Mouse (Mus musculus) liver, embryonic 16.5 days (tissue): Measurements from ENCODE around the gene 4933425L06Rik. TPM values are rescaled to one million over a fixed set of nuclear protein-coding genes. Genes with fewer than 3 reads are reported as not detected.

ENCODE experiments used
- ATAC-seq: fragments of 200-750 bp; cut with Nextera tagmentation; 2 replicates; pipeline ENCODE4 v1.8.0; 2017; ENCODE audit warnings: low read depth, mild to moderate bottlenecking, moderate number of reproducible peaks, moderate library complexity
- H3K27ac ChIP-seq: fragments of 300-500 bp; sonication (generic); 2 replicates; pipeline ENCODE4 v1.5.1; 2014; ENCODE audit warnings: mild to moderate bottlenecking, low read length
- H3K27me3 ChIP-seq: fragments of 300-500 bp; sonication (generic); 2 replicates; pipeline ENCODE4 v1.6.1; 2014; ENCODE audit warnings: low read depth, low read length, mixed read lengths; ENCODE audit not compliant: control insufficient read depth, insufficient read depth
- H3K36me3 ChIP-seq: fragments of 300-500 bp; sonication (generic); 2 replicates; pipeline ENCODE4 v1.6.1; 2014; ENCODE audit warnings: mild to moderate bottlenecking; ENCODE audit not compliant: control insufficient read depth, insufficient read depth
- H3K4me1 ChIP-seq: fragments of 300-500 bp; sonication (generic); 2 replicates; pipeline ENCODE4 v1.6.1; 2014; ENCODE audit warnings: low read depth, low read length, mixed read lengths; ENCODE audit not compliant: control insufficient read depth
- H3K4me2 ChIP-seq: fragments of 300-500 bp; sonication (generic); 2 replicates; pipeline ENCODE4 v1.6.1; 2014; ENCODE audit warnings: low read depth, low read length, mixed read lengths
- H3K4me3 ChIP-seq: fragments of 300-500 bp; sonication (generic); 2 replicates; pipeline ENCODE4 v1.5.1; 2014; ENCODE audit warnings: low read depth, mild to moderate bottlenecking, low read length
- H3K9ac ChIP-seq: fragments of 300-500 bp; sonication (generic); 2 replicates; pipeline ENCODE4 v1.6.1; 2014; ENCODE audit warnings: low read depth, low read length
- H3K9me3 ChIP-seq: fragments of 300-500 bp; sonication (generic); replicated peaks from 2 replicates; pipeline ENCODE4 v1.6.1; 2016; ENCODE audit warnings: low read length; ENCODE audit not compliant: control insufficient read depth
- WGBS: fragments of 180-500 bp; shearing (Covaris S2); extraction: QIAGEN DNeasy Blood & Tissue Kit; methylation state at CpG from one replicate; pipeline ENCODE4 v1.1.7; 2014; ENCODE audit not compliant: insufficient replicate concordance; 5-methylcytosine and 5-hydroxymethylcytosine counted together
- polyA plus RNA-seq: library from polyadenylated mRNA; unstranded; fragments of >200 nt; fragmentation: Nextera tagmentation; extraction: Ambion mirVana; gene quantifications from 2 replicates; pipeline ENCODE4 v1.2.1, GENCODE M21; 2015

Gene 4933425L06Rik
- polyA plus RNA-seq, 1 experiment from 2014 or later = not detected

DNA sequence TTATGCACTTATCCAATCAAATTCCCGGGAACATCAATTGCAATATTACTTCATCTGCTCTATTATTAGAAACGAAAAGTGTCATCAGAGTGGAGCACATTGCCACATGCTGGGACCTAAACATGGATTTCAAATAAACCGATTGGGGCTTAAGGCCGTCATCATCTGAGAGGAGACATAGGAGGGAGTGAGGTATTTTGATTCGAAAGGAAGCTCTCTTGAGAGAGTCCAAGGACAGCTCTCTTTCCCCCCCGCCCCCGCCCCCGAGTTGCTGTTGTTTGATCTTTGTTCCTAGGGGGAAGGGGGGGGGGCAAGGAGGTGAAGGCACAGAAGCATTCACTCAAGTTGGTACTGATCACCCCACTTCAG is 27.0 kb upstream of the 4933425L06Rik start:
- H3K9me3 ChIP-seq = no peaks in the 10 kb centered on the region
- no peak overlapping the region for H3K9ac ChIP-seq
- H3K36me3 ChIP-seq = no peaks in the 10 kb centered on the region
- no peak overlapping the region for H3K27ac ChIP-seq
- H3K4me1 ChIP-seq = no peaks in the 10 kb centered on the region
- peaks cover 34% of the 10 kb centered on the region for H3K27me3 ChIP-seq
- no peak for ATAC-seq
- peak overlapping the region; percentile 69 for H3K4me2 ChIP-seq
- 0% methylated on average over 8 of the region's 8 CpGs for WGBS
- peak overlapping the region; percentile 56 for H3K4me3 ChIP-seq

GRCm38 (mm10) chr13:105055374-105055773 is 26.5 kb upstream of the 4933425L06Rik start:
- Histone ChIP-seq H3K4me1 (no peaks in the 10 kb centered on the region), H3K9ac (no peak overlapping the region), H3K36me3 (no peaks in the 10 kb centered on the region), H3K4me2 (peak overlapping the region; percentile 69), H3K27me3 (peaks cover 34% of the 10 kb centered on the region), H3K4me3 (no peak overlapping the region), H3K27ac (no peak overlapping the region), H3K9me3 (no peaks in the 10 kb centered on the region)
- peak; percentile 47 for ATAC-seq
- 7% methylated on average over 5 of the region's 5 CpGs for WGBS

DNA sequence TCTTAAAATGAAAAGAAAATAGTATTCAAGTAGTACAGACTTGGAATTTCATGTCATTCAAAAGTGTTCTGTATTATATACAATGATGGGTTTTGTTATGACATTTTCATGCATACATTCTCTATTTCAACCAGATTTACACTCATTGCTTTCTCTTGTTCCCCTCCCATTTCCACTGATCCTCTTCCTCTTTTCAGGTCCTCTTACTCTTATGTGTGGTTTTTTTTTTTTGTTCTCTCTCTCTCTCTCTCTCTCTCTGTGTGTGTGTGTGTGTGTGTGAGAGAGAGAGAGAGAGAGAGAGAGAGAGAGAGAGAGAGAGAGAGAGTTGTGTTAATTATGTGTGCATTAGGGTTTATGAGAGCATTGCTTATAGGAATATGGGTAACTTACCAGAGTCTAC is 15.8 kb upstream of the 4933425L06Rik start:
- Histone ChIP-seq H3K9me3 (no peaks in the 10 kb centered on the region), H3K4me2 (no peak overlapping the region), H3K4me3 (no peak overlapping the region), H3K4me1 (no peaks in the 10 kb centered on the region), H3K27me3 (no peaks in the 10 kb centered on the region), H3K36me3 (no peaks in the 10 kb centered on the region), H3K9ac (no peak overlapping the region), H3K27ac (no peak overlapping the region)
- ATAC-seq = no peak

- Histone ChIP-seq H3K4me3 (no peak overlapping the region), H3K4me2 (no peak overlapping the region), H3K9me3 (no peaks in the 10 kb centered on the region), H3K9ac (no peak overlapping the region), H3K36me3 (no peaks in the 10 kb centered on the region), H3K4me1 (no peaks in the 10 kb centered on the region), H3K27ac (no peak overlapping the region), H3K27me3 (no peaks in the 10 kb centered on the region)
- WGBS = 31% methylated on average over 7 of the region's 7 CpGs
- ATAC-seq = 0 out of 2 replicates have a peak, but pooled peaks have one; percentile 21
Measured at GRCm38 (mm10) chr13:105066890-105067845, 14.8 kb upstream of the 4933425L06Rik start.

DNA sequence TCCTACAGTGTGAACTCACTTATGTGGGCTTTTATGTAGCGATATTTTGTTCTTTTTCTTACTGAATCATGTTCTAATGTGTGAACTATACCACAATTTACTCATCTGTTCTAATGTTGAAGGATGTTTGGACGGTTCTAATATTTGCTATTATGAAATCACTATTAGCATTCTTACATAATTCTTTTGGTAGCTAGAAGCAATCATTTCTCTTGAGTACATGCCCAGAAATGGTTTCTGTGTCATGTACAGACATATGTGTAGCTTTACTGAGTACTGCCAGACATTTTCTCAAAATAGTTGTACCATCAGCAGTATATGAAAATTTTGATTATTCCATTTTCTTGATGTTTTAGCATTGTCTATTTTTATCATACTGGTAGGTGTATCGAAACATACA is 7.4 kb downstream of the 4933425L06Rik start:
- no peaks in the 10 kb centered on the region for H3K27me3 ChIP-seq
- ATAC-seq = no peak
- no peak overlapping the region for H3K4me2 ChIP-seq
- H3K4me1 ChIP-seq = no peaks in the 10 kb centered on the region
- no peak overlapping the region for H3K27ac ChIP-seq
- H3K9me3 ChIP-seq = no peaks in the 10 kb centered on the region
- no peaks in the 10 kb centered on the region for H3K36me3 ChIP-seq
- 66% methylated on average over 3 of the region's 3 CpGs for WGBS
- H3K4me3 ChIP-seq = no peak overlapping the region
- no peak overlapping the region for H3K9ac ChIP-seq

- no peak for ATAC-seq
- Histone ChIP-seq H3K4me2 (no peak overlapping the region), H3K36me3 (no peaks in the 10 kb centered on the region), H3K4me3 (no peak overlapping the region), H3K4me1 (no peaks in the 10 kb centered on the region), H3K9ac (no peak overlapping the region), H3K9me3 (no peaks in the 10 kb centered on the region), H3K27ac (no peak overlapping the region), H3K27me3 (no peaks in the 10 kb centered on the region)
- WGBS = 58% methylated on average over 2 of the region's 2 CpGs
Measured at GRCm38 (mm10) chr13:105096316-105096715, 14.4 kb downstream of the 4933425L06Rik start.

- Histone ChIP-seq H3K4me3 (no peak overlapping the region), H3K4me1 (no peaks in the 10 kb centered on the region), H3K4me2 (no peak overlapping the region), H3K9ac (no peak overlapping the region), H3K9me3 (no peaks in the 10 kb centered on the region), H3K36me3 (no peaks in the 10 kb centered on the region), H3K27me3 (no peaks in the 10 kb centered on the region), H3K27ac (no peak overlapping the region)
- ATAC-seq = no peak
- WGBS = 77% methylated on average over 4 of the region's 4 CpGs
Measured at GRCm38 (mm10) chr13:105100705-105101104, 18.8 kb downstream of the 4933425L06Rik start.

DNA sequence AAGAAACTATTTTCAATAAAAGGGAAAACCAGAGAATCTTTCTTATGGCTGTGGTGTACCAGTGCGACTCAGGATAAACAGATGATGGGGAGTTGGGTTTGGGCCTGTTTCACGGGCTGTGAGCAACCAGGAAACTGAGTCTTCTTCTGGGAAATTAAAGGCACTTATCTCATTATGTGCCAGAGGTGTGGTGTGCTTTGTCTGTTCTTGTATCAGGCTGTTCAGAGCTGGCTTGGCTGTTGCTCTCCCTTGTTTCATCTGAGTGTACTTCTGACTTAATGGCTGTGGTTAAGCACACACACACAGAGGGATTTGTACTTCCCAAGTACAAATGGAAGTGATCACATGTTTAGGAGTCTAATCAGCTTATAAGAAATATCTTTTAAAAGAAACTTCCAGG is 22.5 kb downstream of the 4933425L06Rik start:
- Histone ChIP-seq H3K27me3 (no peaks in the 10 kb centered on the region), H3K4me3 (no peak overlapping the region), H3K4me2 (no peak overlapping the region), H3K27ac (no peak overlapping the region), H3K9me3 (no peaks in the 10 kb centered on the region), H3K4me1 (no peaks in the 10 kb centered on the region), H3K9ac (no peak overlapping the region), H3K36me3 (no peaks in the 10 kb centered on the region)
- no peak for ATAC-seq
- WGBS = 53% methylated on average over 2 of the region's 2 CpGs

GRCm38 (mm10) chr13:105111599-105111998 is 29.7 kb downstream of the 4933425L06Rik start:
- 48% methylated on average over 6 of the region's 6 CpGs for whole genome bisulfite sequencing
- no peak overlapping the region for H3K4me3 ChIP-seq
- no peaks in the 10 kb centered on the region for H3K4me1 ChIP-seq
- no peaks in the 10 kb centered on the region for H3K27me3 ChIP-seq
- H3K4me2 ChIP-seq = no peak overlapping the region
- H3K9ac ChIP-seq = no peak overlapping the region
- H3K36me3 ChIP-seq = no peaks in the 10 kb centered on the region
- H3K27ac ChIP-seq = no peak overlapping the region
- peak; percentile 62; the same call in 1 of the 2 replicates for ATAC-seq
- H3K9me3 ChIP-seq = no peaks in the 10 kb centered on the region
